Mouse (Mus musculus): Measurements from ENCODE around the gene Ssb.
"Not testable (repeated sequence)": the region's sequence is repeated elsewhere in the genome, so short reads cannot be mapped to it uniquely, and the experiment has no call there.

The Ssb gene

DNA sequence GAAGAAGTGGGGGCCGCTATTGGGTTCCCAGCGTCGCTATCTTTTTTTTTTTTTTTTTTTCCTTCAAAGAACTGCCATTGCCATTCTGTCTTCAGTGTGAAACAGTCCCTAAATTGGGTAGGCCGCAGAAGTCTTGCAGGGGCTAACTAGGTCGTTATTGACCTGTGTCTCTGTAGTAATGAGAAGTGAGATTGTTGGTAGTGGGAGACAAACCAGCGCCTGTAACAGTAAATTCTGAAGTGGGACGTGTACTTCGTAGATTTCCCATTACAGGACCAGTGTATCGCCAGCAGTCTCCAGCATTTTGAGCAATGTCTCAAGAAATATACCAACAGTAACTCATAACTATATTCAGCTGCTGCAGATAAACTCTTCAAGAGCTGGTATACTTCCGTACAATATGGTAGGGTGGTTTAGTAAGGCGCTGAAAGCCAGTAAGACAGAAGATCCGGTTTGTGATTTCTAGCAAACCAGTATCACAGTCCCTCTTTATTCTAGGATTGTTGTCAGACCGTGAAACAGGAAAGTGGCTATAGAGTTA is 825 bp downstream of the Ssb start:
- peak; percentile 46 for DNase-seq (ENCODE audit: low read depth)

DNA sequence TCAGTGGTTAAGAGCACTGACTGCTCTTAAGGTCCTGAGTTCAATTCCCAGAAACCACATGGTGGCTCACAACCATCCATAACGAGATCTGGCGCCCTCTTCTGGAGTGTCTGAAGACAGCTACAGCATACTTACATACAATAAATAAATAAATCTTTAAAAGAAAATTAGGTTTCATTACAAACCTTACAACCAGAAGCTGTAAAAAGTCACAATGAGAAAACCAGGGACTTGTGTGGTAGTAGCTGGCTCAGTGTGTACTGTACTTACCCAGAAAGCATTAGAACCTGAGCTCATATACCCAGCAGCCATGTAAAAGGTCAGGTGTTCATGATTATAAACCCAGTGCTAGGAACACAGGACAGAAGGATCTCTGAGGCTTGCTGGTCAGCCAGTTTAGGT is 22.6 kb downstream of the Ssb start:
- DNase-seq (ENCODE audit: low read depth), result peak; percentile 30

DNA sequence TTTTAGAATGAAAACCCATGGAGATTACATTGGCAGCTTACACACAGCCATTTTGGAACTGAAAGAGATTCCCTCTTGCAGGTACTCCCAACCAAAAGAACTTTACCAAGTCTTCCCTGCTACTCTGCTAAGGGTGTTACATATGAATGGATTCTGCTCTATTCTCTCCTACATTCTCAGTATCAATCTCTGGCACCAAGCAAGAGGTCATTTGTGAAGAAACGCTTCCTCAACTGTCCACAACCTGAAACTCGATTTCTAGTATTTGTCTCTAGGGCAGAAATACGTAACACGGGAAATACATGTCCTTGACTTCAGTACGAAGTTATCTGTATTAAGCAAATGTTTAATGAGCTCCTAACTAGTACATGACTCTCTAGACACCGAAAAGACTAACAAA is 23.2 kb downstream of the Ssb start:
- peak; percentile 34 for DNase-seq (ENCODE audit: low read depth)

DNA sequence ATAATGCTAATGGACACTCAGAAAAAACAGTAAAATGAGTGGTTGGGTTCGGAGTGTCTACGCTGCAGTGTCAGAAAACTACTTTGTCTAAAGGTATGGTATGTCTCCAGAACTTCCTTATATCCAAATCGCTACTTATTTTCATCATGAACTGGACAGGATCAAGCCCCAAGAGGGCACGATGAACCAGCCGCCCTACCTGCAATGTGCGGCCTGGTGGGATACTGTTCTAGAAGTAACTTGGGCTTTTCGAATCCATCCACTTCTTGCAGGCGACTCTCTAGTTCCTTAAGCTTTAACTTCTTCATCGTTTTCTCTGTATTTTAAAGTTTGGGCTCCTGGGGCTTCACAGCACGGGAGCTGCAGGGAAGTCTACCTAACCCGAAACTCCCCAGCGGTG is 23.7 kb downstream of the Ssb start:
- no peak for DNase-seq (ENCODE audit: low read depth)

DNA sequence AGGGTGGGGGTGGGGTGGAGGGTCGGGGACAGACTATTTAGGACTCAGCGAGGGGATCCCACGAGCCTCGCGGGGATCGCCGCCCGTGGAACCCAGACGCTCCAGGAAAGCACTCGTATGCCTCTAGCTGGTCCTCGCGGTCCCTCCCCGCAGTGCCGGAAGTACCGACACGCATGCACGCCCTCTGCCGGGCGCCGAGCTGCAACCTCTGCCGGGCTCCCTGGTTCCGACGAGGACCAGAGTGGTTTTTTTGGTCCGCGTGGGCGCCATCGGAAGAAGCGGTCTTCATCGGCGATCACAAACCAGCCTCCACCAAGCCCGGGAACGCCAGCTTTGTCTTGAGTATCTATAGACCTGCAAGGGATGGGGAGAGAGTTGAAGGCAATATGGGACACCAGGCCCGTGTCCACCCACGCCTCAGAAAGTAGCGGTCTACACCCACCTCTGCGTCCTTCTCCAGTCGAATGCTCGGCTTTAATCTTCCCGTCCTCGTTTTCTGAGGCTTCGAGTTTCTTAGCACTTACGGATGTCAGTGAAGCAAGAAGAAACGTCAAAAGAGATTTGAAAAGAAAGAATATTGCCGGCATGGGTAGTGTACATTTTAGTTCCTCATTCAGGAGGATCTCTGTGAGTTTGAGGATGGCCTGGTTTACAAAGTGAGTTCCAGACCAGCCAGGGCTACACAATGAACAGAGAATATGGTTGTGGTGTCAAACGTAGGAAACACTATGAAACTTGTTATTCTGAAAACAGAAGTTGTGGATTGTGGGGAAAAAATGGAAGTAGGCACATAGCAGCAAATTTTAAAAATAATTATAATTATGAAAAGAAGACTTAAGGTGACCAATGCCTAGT is 24.3 kb downstream of the Ssb start, which contains the start of gene Mettl5:
Mettl5 (minus strand) TSS at position 165 of the 855 bp plus-strand sequence.
- peak; percentile 93 for DNase-seq (ENCODE audit: low read depth)

DNA sequence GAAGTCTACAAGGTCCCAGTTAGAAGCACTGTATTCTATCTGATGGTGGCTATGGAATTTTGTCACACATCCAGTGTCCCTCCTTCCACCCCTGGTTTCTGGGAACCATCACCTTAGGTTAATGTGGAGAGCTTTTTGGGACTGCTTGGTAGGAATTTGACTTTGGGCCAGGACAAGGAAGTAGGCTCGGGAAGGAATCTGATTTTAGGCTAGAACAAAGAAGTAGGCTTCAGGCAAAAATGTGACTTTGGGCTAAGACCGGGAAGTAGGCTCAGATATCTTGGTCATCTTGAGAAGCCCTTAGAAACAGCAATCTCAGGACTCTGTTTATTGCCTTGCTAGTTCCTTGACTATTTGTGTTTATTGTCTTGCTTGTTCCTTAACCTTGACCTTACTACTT is 27.6 kb downstream of the Ssb start:
- no peak for DNase-seq (ENCODE audit: low read depth)

DNA sequence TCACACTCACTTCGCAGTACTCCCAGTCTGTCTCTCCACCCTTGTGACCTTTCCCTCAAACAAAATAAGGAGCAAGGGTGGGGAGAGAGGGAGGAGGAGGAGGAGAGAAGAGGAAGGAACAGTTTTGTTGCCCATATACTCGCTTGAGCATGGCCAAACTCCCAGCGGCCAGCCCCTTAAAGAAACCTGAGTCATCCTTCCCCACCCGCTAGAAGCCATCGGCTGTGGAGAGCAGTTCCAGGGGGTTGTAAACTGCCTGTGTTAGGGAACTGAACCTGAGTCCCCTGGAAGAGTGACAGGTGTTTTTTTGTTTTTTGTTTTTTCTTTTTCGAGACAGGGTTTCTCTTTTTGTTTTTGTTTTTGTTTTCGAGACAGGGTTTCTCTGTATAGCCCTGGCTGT is 29.5 kb downstream of the Ssb start:
- DNase-seq (ENCODE audit: low read depth), result no peak

DNA sequence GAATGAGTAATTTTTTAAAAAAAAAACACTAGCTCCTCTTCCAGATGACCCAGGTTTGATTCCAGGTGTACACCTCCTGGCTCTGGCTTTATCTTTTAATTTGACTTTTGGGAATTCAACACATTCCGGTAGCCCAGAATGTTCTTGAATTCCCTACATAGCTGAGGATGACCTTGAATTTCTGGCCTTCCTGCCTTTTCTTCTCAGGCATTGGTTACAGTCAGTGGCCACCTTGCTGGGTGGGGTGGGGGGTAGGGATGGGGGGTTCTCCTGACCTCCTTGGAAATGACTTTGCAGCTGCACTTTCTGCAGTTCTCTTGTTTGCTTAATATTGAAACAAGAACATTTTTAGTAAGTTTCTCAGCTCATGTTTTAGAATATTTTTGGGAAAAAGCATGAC is 31.8 kb downstream of the Ssb start:
- DNase-seq (ENCODE audit: low read depth), result no peak

DNA sequence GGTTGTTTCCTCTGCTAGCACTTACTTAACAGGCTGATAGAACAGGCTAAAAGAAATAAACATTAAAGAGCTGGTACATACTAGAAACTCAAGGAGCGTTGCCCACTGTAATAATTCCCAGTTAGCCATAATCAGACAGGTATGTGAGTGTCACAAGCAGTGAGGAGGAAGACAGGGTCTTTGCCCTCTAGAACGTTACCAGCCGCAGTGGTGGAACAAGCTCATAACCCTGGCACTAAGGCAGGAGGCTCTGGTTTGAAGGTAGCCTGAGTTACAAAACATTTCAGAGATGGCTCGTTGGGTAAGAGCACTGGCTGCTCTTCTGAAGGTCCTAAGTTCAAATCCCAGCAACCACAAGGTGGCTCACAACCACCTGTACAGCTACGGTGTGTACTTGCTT is 32.5 kb downstream of the Ssb start:
- DNase-seq (ENCODE audit: low read depth), result no peak

DNA sequence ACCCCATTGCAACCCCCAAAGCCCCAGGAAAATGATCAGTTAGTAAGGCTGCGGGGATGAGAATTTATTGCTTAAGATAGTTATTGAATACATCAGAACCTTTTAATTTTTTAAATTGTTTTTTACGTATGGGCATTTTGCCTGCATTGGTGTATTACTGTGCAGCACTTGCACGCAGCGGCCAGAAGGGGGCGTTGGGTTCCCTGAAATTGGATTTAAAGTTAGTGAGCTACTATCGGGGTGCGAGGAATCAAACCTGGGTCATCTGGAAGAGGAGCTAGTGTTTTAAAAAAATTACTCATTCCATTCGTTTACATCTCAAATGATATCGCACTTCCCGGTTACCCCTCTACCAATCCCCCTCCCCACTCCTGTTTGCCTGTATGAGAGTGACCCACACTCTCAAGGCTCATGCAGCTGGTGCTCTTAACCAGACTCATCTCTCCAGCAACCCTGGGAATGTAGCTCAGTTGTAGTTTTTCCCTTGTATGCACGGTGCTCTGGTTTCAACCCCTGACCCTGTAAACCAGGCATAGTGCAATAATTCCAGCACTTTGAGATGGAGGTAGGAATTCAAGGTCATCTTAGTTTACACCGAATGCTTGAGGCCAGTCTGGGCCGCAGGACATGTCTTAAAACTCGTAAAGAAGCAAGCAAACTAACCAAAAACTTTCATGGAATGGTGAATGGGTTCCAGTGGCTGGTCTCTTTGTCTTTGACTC is 34.3 kb downstream of the Ssb start:
- peak; percentile 59 for DNase-seq (ENCODE audit: low read depth)

DNA sequence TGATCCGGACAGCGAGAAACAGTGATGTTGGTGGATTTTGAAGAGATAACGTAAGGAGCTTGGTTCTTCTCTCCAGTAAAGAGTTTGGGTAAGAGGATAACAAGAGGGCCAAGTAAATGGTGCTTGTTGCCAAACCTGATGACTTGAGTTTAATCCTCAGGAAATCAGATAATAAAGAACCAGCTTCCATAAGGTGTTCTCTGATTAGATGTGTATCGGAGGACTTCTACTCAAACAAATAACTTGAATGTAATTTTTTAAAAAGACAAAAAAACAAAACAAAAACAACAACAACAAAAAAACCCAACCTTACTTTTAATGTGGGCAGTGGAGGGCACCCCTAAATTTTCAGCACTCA is 34.8 kb downstream of the Ssb start:
- DNase-seq (ENCODE audit: low read depth), result peak; percentile 16

DNA sequence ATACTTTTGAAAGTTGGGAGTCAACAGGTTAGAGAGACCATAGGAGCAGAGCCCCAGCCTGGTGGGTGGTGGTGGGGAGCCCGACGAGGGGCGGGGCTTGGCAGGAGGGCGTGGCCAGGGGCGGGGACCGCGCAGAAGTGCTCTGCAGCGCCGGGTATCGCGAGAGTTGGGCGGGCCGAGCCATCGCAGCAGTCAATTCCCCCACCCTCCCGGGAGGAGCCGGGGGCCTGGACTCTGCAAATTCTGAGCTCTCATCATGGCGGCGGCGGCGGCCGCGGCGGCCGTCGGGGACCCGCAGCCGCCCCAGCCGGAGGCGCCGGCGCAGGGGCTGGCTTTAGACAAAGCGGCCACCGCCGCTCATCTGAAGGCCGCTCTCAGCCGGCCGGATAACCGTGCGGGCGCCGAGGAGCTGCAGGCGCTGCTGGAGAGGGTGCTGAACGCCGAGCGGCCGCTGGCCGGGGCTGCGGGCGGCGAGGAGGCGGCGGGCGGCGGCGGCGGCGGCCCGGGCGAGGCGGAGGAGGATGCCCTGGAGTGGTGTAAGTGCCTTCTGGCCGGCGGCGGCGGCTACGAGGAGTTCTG is 35.8 kb downstream of the Ssb start, which contains the start of gene Ubr3:
Ubr3 (plus strand) TSS at position 208 of the 579 bp plus-strand sequence.
- peak; percentile 97 for DNase-seq (ENCODE audit: low read depth)

DNA sequence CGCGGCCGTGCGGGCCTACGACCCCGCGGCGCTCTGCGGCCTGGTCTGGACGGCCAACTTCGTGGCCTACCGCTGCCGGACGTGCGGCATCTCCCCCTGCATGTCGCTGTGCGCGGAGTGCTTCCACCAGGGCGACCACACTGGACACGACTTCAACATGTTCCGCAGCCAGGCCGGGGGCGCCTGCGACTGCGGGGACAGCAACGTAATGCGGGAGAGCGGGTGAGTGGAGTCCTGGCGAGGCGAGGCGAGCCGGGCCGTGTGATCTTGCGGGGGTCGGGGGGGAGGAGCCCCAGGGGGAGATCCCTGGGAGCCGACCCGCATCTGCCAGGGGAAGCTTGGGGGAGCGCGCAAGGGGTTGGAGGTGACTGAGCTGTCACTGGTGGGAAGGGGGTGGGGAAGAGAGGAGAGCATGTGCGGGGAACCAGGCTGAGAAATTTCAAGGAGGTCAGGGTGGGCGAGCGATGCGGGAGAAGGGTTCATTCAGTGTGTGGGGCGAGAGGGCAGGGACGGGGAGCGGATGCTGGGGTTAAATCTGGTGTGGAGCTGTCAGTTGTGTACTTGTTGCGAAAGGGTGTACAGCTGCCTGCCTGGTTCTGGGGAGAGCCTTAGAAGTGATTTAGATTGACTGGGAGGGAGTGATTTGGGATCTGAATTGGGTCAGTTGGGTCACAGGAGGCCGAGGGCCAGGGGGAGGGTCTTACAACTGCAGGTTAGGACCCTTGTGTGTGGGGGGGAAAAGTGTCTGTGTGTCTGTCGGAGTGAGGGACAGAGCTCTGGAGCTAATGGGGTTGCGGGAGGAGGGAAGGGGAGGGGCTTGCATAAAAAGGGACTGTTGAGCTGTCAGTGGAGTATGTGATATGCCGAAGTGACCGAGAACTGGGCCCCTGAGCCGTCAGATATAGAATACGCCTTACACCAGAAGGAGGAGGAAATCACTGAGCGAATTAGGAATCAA is 36.5 kb downstream of the Ssb start:
- peak; percentile 63 for DNase-seq (ENCODE audit: low read depth)

DNA sequence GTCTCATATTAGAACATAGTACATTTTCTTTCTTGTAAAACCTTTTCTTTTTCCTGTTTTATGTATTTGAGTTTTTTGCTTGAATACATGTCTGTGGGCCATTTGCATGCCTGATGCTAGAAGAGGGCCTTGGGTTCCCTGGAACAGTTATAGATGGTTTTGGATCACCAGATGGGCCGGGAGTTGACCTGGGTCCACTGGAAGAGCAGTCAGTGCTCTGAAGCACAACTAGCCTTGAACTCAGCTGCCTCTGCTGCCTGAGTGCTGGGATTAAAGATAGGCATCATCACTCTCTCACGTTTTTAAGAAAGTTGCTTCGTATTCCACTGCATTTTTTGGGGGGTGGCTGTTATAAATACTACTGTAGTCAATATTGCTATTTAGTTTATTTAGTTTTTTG is 42.2 kb downstream of the Ssb start:
- DNase-seq (ENCODE audit: low read depth), result no peak

DNA sequence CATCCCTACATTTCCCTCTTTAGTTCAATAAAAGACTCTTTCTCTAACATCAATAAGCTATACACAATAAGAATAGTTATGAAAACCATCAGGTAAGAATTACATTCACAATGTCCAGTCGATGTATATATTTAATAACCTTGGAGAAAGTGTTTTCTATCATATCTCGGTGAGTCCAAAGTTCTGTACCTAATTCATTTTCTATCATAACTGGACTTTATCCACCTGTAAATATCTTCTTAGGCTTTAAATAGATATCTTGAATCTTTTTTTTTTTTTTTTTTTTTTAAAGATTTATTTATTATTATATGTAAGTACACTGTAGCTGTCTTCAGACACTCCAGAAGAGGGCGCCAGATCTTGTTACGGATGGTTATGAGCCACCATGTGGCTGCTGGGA is 46.0 kb downstream of the Ssb start:
- DNase-seq (ENCODE audit: low read depth), result not testable (repeated sequence)

DNA sequence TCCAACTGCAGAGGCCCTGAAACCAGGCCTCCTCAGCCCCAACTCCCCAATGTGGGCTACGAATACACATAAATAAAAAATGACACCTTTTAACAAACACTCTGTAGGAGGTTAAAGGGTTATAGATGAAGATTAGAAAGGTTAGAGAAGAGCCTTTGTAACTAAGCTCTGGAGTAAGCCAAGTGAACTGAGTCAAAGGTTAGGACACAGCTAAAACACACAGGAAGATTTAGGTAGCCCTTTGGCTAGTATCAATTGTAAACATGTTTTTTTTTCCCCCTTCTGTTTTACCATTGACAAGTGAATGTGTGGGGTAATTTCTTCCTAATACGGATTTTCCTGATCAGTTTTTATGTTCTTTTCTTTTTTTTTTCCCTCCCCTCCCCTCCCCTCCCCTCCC is 51.4 kb downstream of the Ssb start:
- DNase-seq (ENCODE audit: low read depth), result no peak

DNA sequence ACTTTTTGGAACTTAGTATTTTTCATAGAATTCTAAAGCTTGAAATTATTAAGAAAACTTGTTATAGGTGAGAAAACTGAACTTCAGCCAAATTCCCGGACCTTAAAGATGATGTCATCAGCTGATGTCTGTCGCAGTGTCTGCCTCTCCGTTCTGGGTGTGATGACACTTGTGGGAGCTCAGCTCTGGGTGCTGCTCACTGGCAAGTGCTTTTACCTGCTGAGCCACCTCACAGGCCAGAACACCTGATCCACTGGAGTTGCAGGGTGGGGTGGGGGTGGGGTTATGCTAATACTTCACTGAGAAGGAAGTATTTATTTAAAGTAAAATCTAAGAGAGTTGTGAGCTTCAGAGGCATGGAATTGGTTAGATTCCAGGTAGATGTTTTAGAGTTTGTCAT is 55.9 kb downstream of the Ssb start:
- DNase-seq (ENCODE audit: low read depth), result no peak

All from naive thymus-derived CD4-positive, alpha-beta T cell, adult 2 months (primary cell).